Mouse (Mus musculus) midbrain, postnatal 0 days (tissue): ENCODE measurements around the gene Pxn. TPM values are rescaled to one million over a fixed set of nuclear protein-coding genes. Genes with fewer than 3 reads are reported as not detected.
A peak's percentile ranks its signal among the peaks of the same experiment; 100 is the strongest.
"Not testable (repeated sequence)": the region's sequence is repeated elsewhere in the genome, so short reads cannot be mapped to it uniquely, and the experiment has no call there.

Source experiments
- ATAC-seq: fragments of 200-750 bp; cut with Nextera tagmentation; 2 replicates; pipeline ENCODE4 v1.8.0; 2017; ENCODE audit warnings: moderate number of reproducible peaks, mild to moderate bottlenecking, moderate TSS enrichment, moderate library complexity; ENCODE audit not compliant: low FRiP score
- DNase-seq: peaks from one replicate; pipeline ENCODE4 v3.0.0-alpha.2; 2015; ENCODE audit warnings: low spot score
- H3K27ac ChIP-seq: fragments of 300-500 bp; sonication (generic); 2 replicates; pipeline ENCODE4 v1.5.1; 2014; ENCODE audit warnings: low read depth, mild to moderate bottlenecking, low read length, mixed read lengths
- H3K27me3 ChIP-seq: fragments of 300-500 bp; sonication (generic); 2 replicates; pipeline ENCODE4 v1.6.1; 2014; ENCODE audit warnings: low read length, control low read depth, mixed read lengths; ENCODE audit not compliant: insufficient read depth
- H3K36me3 ChIP-seq: fragments of 300-500 bp; sonication (generic); 2 replicates; pipeline ENCODE4 v1.6.1; 2014; ENCODE audit warnings: low read length, control low read depth, mixed read lengths; ENCODE audit not compliant: insufficient read depth
- H3K4me1 ChIP-seq: fragments of 300-500 bp; sonication (generic); 2 replicates; pipeline ENCODE4 v1.6.1; 2014; ENCODE audit warnings: mild to moderate bottlenecking, control low read depth, antibody characterized with exemption, low read length, mixed read lengths; ENCODE audit not compliant: insufficient read depth
- H3K4me2 ChIP-seq: fragments of 300-500 bp; sonication (generic); 2 replicates; pipeline ENCODE4 v1.6.1; 2014; ENCODE audit warnings: low read depth, mild to moderate bottlenecking, low read length, mixed read lengths; ENCODE audit not compliant: poor library complexity, severe bottlenecking
- H3K4me3 ChIP-seq: fragments of 300-500 bp; sonication (generic); 2 replicates; pipeline ENCODE4 v1.5.1; 2014; ENCODE audit warnings: low read depth, mild to moderate bottlenecking, low read length, moderate library complexity
- H3K9ac ChIP-seq: fragments of 300-500 bp; sonication (generic); replicated peaks from 2 replicates; pipeline ENCODE4 v1.6.1; 2014; ENCODE audit warnings: mild to moderate bottlenecking, low read length, moderate library complexity, mixed read lengths; ENCODE audit not compliant: poor library complexity, severe bottlenecking
- H3K9me3 ChIP-seq: fragments of 300-500 bp; sonication (generic); 2 replicates; pipeline ENCODE4 v1.6.1; 2016; ENCODE audit warnings: low read length, control low read depth
- CTCF ChIP-seq: IDR thresholded peaks from 2 replicates; pipeline ENCODE4 v1.5.1; 2016; ENCODE audit warnings: antibody characterized with exemption, mild to moderate bottlenecking
- WGBS: fragments of 180-500 bp; shearing (Covaris S2); extraction: QIAGEN DNeasy Blood & Tissue Kit; methylation state at CpG from one replicate; pipeline ENCODE4 v1.1.7; 2014; 5-methylcytosine and 5-hydroxymethylcytosine counted together
- polyA plus RNA-seq: library from polyadenylated mRNA; unstranded; fragments of >200 nt; fragmentation: Nextera tagmentation; extraction: Ambion mirVana; gene quantifications from 2 replicates; pipeline ENCODE4 v1.2.1, GENCODE M21; 2015
- total RNA-seq: library from RNA; depleted of rRNA; stranded (reverse); fragments of >200 nt; gene quantifications from 2 replicates; pipeline ENCODE4 v1.2.3, GENCODE M21; 2014

Pxn gene
- total and polyA plus RNA-seq, 2 experiments from 2014 or later, result 15.9 to 39.4 TPM

GRCm38 (mm10) chr5:115503035-115503434, 3.4 kb upstream of the Pxn start:
- DNase-seq (no peak), ATAC-seq (no peak)
- H3K4me2 ChIP-seq, result no peak overlapping the region
- peaks cover 11% of the 10 kb centered on the region; the same call in 1 of the 2 replicates for H3K4me1 ChIP-seq
- H3K27me3 ChIP-seq, result no peaks in the 10 kb centered on the region
- H3K36me3 ChIP-seq, result no peaks in the 10 kb centered on the region
- no peak for TF ChIP-seq CTCF
- no peak overlapping the region for H3K4me3 ChIP-seq
- H3K9ac ChIP-seq, result no peak overlapping the region
- no peaks in the 10 kb centered on the region for H3K9me3 ChIP-seq
- WGBS, result 74% methylated on average over 12 of the region's 12 CpGs
- H3K27ac ChIP-seq, result no peak overlapping the region

GRCm38 (mm10) chr5:115505617-115506016, 859 bp upstream of the Pxn start:
- H3K4me1 ChIP-seq, result peaks cover 20% of the 10 kb centered on the region
- H3K4me2 ChIP-seq, H3K9me3 ChIP-seq, H3K27me3 ChIP-seq, ATAC-seq, DNase-seq, H3K36me3 ChIP-seq, H3K4me3 ChIP-seq, H3K9ac ChIP-seq, H3K27ac ChIP-seq: not testable (repeated sequence)
- WGBS, result 81% methylated on average over 4 of the region's 4 CpGs

GRCm38 (mm10) chr5:115507267-115507980, 948 bp downstream of the Pxn start:
- H3K27me3 ChIP-seq, result no peaks in the 10 kb centered on the region
- H3K9ac ChIP-seq, result peak overlapping the region; percentile 72
- H3K4me2 ChIP-seq, result peak overlapping the region; percentile 96
- peak overlapping the region; percentile 89 for H3K4me3 ChIP-seq
- ATAC-seq, result no peak
- H3K27ac ChIP-seq, result no peak overlapping the region
- peaks cover 20% of the 10 kb centered on the region for H3K4me1 ChIP-seq
- DNase-seq, result no peak
- 21% methylated on average over 12 of the region's 12 CpGs for WGBS
- no peaks in the 10 kb centered on the region for H3K9me3 ChIP-seq
- H3K36me3 ChIP-seq, result no peaks in the 10 kb centered on the region
- TF ChIP-seq CTCF, result no peak

GRCm38 (mm10) chr5:115507981-115508858, 1.7 kb downstream of the Pxn start:
- Histone ChIP-seq H3K9ac (peak overlapping the region; percentile 72; the same call in 1 of the 2 replicates), H3K27me3 (no peaks in the 10 kb centered on the region), H3K27ac (peak overlapping the region; percentile 26; the same call in 1 of the 2 replicates), H3K4me3 (peak overlapping the region; percentile 89), H3K4me2 (peak overlapping the region; percentile 96), H3K36me3 (no peaks in the 10 kb centered on the region), H3K9me3 (no peaks in the 10 kb centered on the region), H3K4me1 (peaks cover 20% of the 10 kb centered on the region)
- 39% methylated on average over 18 of the region's 18 CpGs for WGBS
- no peak for ATAC-seq
- DNase-seq, result peak; percentile 24
- no peak for TF ChIP-seq CTCF

GRCm38 (mm10) chr5:115508859-115509147, 2.3 kb downstream of the Pxn start:
- Histone ChIP-seq H3K4me3 (peak overlapping the region; percentile 89), H3K36me3 (no peaks in the 10 kb centered on the region), H3K27me3 (no peaks in the 10 kb centered on the region), H3K9me3 (no peaks in the 10 kb centered on the region), H3K4me1 (peaks cover 20% of the 10 kb centered on the region), H3K4me2 (peak overlapping the region; percentile 96), H3K9ac (peak overlapping the region; percentile 42; the same call in 1 of the 2 replicates), H3K27ac (peak overlapping the region; percentile 26; the same call in 1 of the 2 replicates)
- WGBS, result 30% methylated on average over 10 of the region's 10 CpGs
- no peak for ATAC-seq
- TF ChIP-seq CTCF, result no peak
- no peak for DNase-seq

- Histone ChIP-seq H3K27ac (no peak overlapping the region; the same call in 1 of the 2 replicates), H3K9me3 (no peaks in the 10 kb centered on the region), H3K4me1 (peaks cover 20% of the 10 kb centered on the region), H3K27me3 (no peaks in the 10 kb centered on the region), H3K4me2 (peak overlapping the region; percentile 96), H3K9ac (peak overlapping the region; percentile 19; the same call in 1 of the 2 replicates), H3K4me3 (no peak overlapping the region; the same call in 1 of the 2 replicates), H3K36me3 (no peaks in the 10 kb centered on the region)
- 33% methylated on average over 15 of the region's 15 CpGs for WGBS
- TF ChIP-seq CTCF, result no peak
- peak; percentile 52 for DNase-seq
- ATAC-seq, result no peak
Measured at GRCm38 (mm10) chr5:115509321-115509761, 2.9 kb downstream of the Pxn start.
